In genomic region chr1:159290219-159290618, GRCm38 (mm10) we compare ENCODE assay signal across 9 mouse cellular contexts. TPM values are rescaled to one million over a fixed set of nuclear protein-coding genes. Genes with fewer than 3 reads are reported as not detected.
DNase-seq lines count a peak whose midpoint lies in the region; TF ChIP-seq lines count a peak whose summit lies in the region.
"Had no signal": no experiment of that assay in that cellular context is flagged by ENCODE, and none has a peak within 500 bp of the region (broad histone marks: within the 10 kb centered on the region; RNA-seq: fewer than 3 reads in every experiment).

No protein-coding gene starts in this region.

- no peak overlapping the region for H3K9ac ChIP-seq in CH12.LX (ENCODE audit: insufficient read depth, low read depth)
- H3K9ac ChIP-seq: liver, embryonic 15.5 days had no signal

- no peak overlapping the region for H3K27ac ChIP-seq in CH12.LX (ENCODE audit: insufficient read depth, low read depth)
- H3K27ac ChIP-seq: liver, embryonic 15.5 days had no signal

- H3K9me3 ChIP-seq in CH12.LX (replicated peaks; ENCODE audit: low read length): no peaks in the 10 kb centered on the region
- H3K9me3 ChIP-seq: liver, embryonic 15.5 days had no signal

- H3K36me3 ChIP-seq in CH12.LX (replicated peaks in 1 of 2; ENCODE audit: control insufficient read depth in 1 of 2, insufficient read depth in 1 of 2, low read length in 1 of 2): peaks cover 14 to 41% of the 10 kb centered on the region in 2 experiments

- peak; percentile 47 for TF ChIP-seq RAD21 in CH12.LX (IDR thresholded peaks at IDR 0.05; ENCODE audit: low read depth, low read length)

- no peaks in the 10 kb centered on the region for H3K79me2 ChIP-seq in CH12.LX (replicated peaks; ENCODE audit: control insufficient read depth, extremely low read depth, insufficient read depth, poor library complexity, severe bottlenecking)

- dilution Hi-C loops in CH12.LX (cut with MboI; ENCODE audit: extremely low pct_ligation_motif_present, extremely low pct_unique_long_range_greater_than_20kb, low sequenced_read_pairs): no loop called here

- no peak overlapping the region for H3K4me2 ChIP-seq in CH12.LX (ENCODE audit: insufficient read depth, low read depth, poor library complexity, severe bottlenecking)
- H3K4me2 ChIP-seq: liver, embryonic 15.5 days had no signal

- no peak for TF ChIP-seq EP300 in CH12.LX (IDR thresholded peaks at IDR 0.05; ENCODE audit: low read length)

- no peak for TF ChIP-seq POLR2A in CH12.LX (IDR thresholded peaks at IDR 0.05; ENCODE audit: low read depth, low read length)

- peak in 1 of 2 experiments; percentile 60; a peak in 2 of 4 replicates for TF ChIP-seq CTCF in CH12.LX (conservative IDR thresholded peaks at IDR 0.05 in 1 of 2, IDR thresholded peaks at IDR 0.05 in 1 of 2; ENCODE audit: low read depth in 2 of 2, low read length in 2 of 2)

- no peaks in the 10 kb centered on the region for H3K27me3 ChIP-seq in CH12.LX (replicated peaks)
- H3K27me3 ChIP-seq: liver, embryonic 15.5 days had no signal

- peak; percentile 35 for DNase-seq in embryo, embryonic 10 days (ENCODE audit: low spot score)
- DNase-seq in embryo, embryonic 9.5 days (ENCODE audit: extremely low spot score): no peak
- peak; percentile 81 for DNase-seq in layer of hippocampus, adult 9-10 months (ENCODE audit: low spot score)
- DNase-seq in layer of hippocampus, postnatal 10 days (ENCODE audit: low spot score in 2 of 2): no peak
- DNase-seq in CH12.LX (ENCODE audit: extremely low read depth): peak; percentile 25
- DNase-seq in fibroblast of lung, adult 2 months (ENCODE audit: low read depth): peak; percentile 8
- DNase-seq in spleen, postnatal 14 days (ENCODE audit: low spot score in 2 of 2): no peak
- DNase-seq in urinary bladder, postnatal 10 days (ENCODE audit: low spot score): no peak

- H3K4me1 ChIP-seq in CH12.LX (ENCODE audit: control insufficient read depth in 1 of 2, insufficient read depth in 2 of 2): no peaks in the 10 kb centered on the region

- in situ Hi-C loops in CH12.LX (cut with MboI; ENCODE audit: low pct_ligation_motif_present, low pct_unique_long_range_greater_than_20kb, low sequenced_read_pairs): no loop called here

- H3K4me3 ChIP-seq in CH12.LX (replicated peaks in 1 of 3; ENCODE audit: low read depth in 2 of 3, low read length in 2 of 3, poor library complexity in 1 of 3): no peak overlapping the region
- H3K4me3 ChIP-seq: liver, embryonic 15.5 days had no signal

TF ChIP-seq in CH12.LX, 34 proteins besides CTCF, POLR2A, EP300 and RAD21:
- TF ChIP-seq JUND (conservative IDR thresholded peaks at IDR 0.05; ENCODE audit: low read depth, low read length) (no peak), SMC3 (IDR thresholded peaks at IDR 0.05; ENCODE audit: low read depth, low read length) (peak; percentile 22)
TF ChIP-seq in CH12.LX: peak in this region for 1.

RNA-seq across cellular contexts. Expression of gene Cop1, which starts 58.1 kb away (rescaled TPM):
- 100 to 1,000 TPM; 122 to 126 TPM for total RNA-seq in layer of hippocampus, postnatal 10 days (2021)
- total RNA-seq in CH12.LX (2012; rRNA removed): 54.6 and 65.2 TPM in 2 replicates
- total RNA-seq in CH12.LX (2014; rRNA removed): 93.2 and 132 TPM in 2 replicates
- polyA plus RNA-seq in CH12.LX (2012; ENCODE audit: insufficient read length, low read depth): 79.0 and 80.8 TPM in 2 replicates

Comparison
In these comparisons a context has a peak if more than half of its experiments do, and no peak if none do; other contexts are left out.
1. DNase-seq: peak in embryo, embryonic 10 days (single experiment), layer of hippocampus, adult 9-10 months (single experiment), CH12.LX (single experiment) and fibroblast of lung, adult 2 months (single experiment); none in embryo, embryonic 9.5 days (single experiment), layer of hippocampus, postnatal 10 days (0 of 2), spleen, postnatal 14 days (0 of 2) and urinary bladder, postnatal 10 days (single experiment).